Mouse (Mus musculus) cerebellum, postnatal 10 days (tissue): ENCODE measurements around the gene Rpp25.
A peak's percentile ranks its signal among the peaks of the same experiment; 100 is the strongest.

Experiments used
- DNase-seq, 2 experiments: peaks; one replicate each; pipeline ENCODE4 v3.0.0; 2021; ENCODE audit warnings: mixed read lengths in 2 of 2

Gene Rpp25

DNA sequence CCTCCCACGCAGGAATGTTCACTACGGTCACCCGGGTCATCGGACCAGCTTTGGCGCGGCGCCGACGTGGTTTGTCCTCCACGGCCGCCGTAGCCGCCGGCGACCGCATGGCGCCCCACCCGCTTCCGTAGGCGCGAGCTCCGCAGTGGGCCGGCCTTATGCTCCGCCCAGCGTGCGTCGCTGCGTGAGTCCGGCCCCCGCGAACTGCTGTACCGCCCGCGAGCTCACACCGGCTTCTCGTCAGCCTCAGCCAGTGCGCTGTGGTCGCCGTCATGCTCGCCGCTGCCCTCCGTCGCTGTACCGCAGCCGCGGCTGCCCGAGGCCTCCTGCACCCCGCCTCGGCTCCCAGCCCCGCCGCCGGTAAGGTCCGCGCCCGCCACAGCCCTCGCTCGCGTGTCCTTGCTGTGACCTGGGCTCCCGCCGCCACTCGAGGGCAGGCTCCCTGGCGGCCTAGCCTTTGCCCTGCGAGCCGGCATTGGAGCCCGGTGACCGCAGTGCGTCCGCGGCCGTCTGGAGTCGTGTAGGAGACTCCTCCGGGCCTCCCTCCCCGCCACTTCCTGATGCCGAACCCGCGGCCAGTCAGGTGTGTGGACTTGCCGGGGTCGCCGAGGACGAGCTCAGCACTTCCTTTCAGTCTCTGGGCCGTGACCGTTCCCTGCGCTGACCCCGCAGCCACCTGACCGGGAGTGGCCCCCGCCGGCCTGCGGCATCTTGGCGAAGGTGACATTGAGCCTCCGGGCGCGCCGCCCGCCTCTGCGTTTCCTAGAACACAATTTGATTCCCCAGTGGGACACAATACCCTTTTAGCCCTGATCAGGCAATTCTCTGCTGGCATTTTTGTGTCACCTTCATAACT is 17.5 kb downstream of the Rpp25 start, which contains the start of gene Cox5a:
Cox5a (plus strand) TSS at position 219 of the 856 bp plus-strand sequence.
- DNase-seq = peak; percentile 98

DNA sequence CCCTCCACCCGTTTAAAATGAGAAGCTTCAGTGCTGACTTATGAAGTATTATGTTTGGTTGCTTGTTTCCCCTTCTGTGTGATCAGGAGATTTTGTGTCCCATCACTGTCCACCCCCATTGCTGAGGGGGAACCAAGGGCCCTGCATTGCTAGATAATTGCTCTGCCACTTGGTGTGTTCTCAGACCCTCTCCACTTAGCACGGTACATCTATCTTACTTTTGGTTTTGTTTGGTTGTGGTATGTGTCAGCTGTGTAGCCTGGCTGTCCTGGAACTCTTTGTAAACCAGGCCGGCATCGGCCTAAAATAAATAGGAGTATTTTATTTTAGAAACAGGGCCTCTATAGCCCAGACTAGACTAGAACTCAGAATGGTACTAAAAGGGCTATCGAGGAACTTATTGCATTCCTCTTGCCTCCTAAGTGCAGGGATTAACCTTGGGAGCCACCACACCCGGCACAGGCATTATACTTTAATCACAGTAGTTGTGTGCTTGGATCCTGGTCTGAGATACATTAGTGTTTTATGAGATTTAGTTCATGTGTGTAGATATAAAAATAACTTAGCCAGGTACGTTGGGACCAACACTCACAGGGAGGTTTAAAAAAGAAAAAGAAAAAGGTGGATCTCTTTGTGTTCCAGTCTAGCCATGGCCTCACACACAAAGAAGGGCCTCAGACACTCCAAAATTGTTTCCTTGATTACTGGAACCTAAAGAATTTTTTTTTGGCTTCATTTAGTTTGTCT is 18.5 kb downstream of the Rpp25 start:
- DNase-seq = no peak

- DNase-seq = no peak
Measured at GRCm38 (mm10) chr9:57522861-57523246, 19.0 kb downstream of the Rpp25 start.

DNA sequence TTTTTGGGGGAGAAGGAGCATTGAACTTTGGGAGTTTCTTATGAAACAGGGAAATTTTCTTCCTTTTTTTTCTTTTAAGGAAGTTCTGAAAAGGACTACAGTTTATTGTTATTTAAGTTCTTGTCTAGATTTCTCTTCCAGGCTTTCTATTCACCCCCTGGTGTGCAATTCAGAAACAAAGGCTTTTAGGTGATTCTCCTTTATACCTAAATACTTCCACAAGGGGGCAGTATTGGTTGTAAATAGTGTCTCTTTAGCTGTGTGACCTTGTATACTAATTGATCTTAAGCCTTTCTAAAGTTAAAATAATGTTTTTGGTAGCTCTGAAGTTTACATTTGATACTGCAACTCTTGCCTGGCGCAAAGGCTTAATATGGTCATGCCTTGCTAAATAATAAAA is 19.9 kb downstream of the Rpp25 start:
- DNase-seq = peak in 1 of 2 experiments; percentile 83

DNA sequence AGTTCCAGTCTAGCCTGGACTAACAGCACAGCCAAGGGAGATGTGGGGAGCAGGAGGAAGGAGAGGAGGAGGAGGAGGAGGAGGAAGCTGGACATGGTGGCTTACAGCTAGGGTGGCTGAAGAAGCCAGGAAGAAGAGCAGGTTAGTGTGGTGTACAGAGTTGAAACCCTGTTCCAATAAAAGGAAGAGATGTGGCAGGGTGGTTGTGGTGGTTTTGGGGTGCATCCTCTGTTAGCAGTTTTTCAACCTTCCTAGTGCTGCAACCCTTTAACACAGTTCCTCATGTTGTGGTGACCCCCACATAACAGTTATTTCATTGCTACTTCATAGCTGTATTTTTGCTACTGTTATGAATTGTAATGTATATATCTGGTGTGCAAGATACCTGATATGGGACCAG is 20.6 kb downstream of the Rpp25 start:
- no peak for DNase-seq

DNA sequence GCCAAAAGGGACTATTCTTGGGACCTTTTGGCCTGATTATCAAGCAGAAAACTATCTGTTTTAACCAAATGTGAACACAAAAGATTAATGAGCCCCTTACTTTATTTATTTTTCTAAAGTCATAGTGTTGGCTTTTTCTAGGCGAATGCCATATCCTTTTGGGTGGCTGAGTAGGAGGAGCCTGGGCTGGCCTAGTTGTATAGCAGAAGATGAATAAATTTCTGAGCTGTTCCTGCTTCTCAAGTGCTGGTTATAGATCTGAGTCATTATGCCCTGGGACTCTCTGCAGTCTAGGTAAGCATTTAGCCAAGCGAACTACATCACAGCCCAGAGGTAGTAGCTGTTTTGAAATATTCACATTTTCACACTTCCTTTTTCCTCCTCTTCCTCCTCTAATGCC is 21.7 kb downstream of the Rpp25 start:
- DNase-seq = no peak

DNA sequence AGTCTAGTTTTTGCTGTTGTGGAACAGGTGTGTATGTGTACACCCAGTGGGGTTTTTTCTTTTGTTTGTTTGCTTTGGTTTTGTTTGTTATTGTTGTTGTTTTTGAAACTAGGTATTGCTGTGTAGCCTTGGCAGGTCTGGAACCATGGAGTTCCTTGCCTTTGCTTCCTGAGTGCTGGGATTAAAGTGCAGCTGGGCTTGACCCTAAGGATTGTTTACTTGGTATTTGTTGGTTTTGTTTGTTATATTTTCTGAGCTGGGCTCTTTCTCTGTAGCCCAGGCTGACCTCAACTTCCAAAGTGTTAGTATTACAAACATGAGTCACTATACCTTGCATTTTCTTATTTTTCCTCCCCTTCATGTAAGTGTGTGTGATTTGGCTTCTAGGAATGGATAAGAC is 22.6 kb downstream of the Rpp25 start:
- no peak for DNase-seq

GRCm38 (mm10) chr9:57531946-57532345 is 28.1 kb downstream of the Rpp25 start:
- DNase-seq = no peak

DNA sequence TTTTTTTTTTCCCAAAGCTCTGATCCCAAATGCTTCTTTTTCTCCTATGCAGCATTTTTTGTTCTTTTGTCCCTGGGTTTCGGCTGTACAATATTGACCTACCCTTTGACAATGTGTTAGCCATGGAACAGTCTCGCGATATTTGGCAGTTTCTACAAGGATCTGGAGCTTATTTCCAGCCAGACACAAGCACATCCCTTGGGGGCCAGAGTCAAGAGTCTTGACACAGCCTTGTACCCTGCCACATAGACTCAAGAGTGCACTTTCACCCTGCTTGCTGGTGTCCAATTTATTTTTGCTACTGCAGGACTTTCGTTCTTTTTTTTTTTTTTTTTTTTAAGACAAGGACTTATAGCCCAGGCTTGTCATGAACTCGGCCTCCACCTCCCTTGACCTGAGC is 32.5 kb downstream of the Rpp25 start:
- no peak for DNase-seq

DNA sequence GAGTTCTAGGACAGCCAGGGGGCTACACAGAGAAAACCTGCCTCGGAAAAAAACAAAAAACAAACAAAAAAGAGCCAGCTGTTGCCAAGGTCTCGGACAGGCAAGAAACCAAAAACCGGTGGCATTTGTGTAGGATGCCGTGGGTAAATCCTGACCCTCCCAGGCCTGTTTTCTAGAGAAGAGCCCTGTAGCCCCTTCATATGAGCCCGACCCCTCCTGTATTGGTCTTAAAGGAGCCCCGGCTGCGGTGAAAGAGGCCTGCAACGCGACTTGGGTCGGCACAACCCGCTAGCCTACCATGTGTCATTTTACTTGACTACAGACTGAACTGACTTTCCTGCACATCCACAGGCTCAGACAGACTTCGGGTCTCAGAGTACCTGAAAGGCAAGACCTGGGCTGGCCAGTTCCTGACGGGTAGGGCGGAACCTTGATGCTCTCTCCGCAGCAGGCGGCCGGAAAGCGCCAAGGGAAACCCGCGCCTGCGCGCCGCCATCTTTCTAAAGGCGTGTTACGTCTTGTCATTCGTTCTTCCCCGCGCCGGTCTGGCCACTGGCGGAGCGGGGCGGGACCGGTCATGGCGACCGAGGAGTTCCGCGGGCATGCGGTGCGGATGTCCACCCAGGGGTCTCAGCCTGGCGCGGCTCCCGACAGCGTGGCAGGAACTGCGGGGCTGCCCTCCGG is 33.4 kb downstream of the Rpp25 start, which contains the start of gene Fam219b:
Fam219b (plus strand) TSS at position 485 of the 684 bp plus-strand sequence.
- DNase-seq = peak; percentile 96 to 97

DNA sequence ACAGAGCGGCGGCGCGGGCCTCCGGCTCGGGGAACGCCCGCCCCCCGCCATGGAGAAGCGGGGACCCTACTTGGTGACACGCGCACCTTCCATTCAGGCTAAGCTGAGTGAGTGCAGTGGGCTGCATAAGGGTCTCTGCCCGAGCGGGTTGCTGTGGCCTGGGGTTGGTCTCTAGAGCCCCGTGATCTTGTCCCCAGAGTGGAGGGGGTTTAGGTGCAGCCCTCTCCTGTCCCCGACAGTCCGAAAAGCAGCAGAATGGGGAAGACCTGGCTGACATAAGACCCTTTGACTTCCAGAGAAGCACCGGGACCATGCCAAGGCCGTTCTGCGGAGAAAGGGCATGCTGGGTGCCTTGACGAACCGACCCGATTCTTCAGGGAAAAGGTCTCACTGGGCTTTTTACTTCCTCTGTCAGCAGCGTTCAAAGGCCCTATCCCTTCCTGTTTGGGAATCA is 33.9 kb downstream of the Rpp25 start:
- DNase-seq = no peak

DNA sequence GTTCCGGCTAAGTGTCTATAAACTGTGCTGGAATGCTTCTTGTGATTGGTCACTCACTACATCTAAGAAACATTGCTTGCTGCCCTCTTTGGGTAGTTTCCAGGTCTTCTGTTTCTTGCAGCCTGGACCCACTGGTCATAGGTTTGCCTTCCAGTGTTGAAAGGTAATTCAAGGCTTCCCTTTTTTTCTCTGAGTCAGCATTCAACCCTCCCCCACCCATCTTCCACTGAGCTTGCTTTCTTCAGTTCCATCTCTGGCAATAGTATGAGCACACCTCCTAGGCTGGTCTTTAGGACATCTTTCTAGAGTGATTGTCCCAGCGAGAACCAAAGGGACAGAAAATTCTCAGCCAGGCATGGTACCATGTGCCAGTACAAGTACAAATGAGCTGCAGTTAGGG is 35.7 kb downstream of the Rpp25 start:
- DNase-seq = no peak

GRCm38 (mm10) chr9:57541312-57541711 is 37.5 kb downstream of the Rpp25 start:
- peak; percentile 78 to 84 for DNase-seq

- DNase-seq = no peak
Measured at GRCm38 (mm10) chr9:57543951-57544350, 40.1 kb downstream of the Rpp25 start.

DNA sequence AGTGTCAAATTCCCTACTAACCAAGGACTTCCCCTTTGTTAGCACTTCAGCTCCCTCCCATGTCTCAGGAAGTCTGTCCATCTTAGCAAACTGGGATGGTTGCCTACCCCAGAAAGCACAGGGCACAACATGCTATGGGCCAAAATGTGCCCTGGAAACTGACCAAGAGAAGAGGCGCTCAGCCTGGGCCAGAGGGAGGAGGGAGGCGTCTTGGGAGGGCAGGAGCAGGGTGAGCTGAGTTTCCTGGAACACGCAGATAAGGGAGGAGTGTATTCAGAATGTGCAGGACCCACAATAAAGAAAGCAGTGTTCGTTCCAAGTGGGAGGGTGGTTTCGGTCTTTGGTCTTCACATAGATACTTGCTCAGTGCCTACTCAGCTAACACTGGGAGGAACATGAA is 43.5 kb downstream of the Rpp25 start:
- DNase-seq = peak; percentile 66 to 72

- DNase-seq = no peak
Measured at GRCm38 (mm10) chr9:57547869-57548268, 44.0 kb downstream of the Rpp25 start.

GRCm38 (mm10) chr9:57549186-57549585 is 45.4 kb downstream of the Rpp25 start:
- peak; percentile 91 to 93 for DNase-seq

DNA sequence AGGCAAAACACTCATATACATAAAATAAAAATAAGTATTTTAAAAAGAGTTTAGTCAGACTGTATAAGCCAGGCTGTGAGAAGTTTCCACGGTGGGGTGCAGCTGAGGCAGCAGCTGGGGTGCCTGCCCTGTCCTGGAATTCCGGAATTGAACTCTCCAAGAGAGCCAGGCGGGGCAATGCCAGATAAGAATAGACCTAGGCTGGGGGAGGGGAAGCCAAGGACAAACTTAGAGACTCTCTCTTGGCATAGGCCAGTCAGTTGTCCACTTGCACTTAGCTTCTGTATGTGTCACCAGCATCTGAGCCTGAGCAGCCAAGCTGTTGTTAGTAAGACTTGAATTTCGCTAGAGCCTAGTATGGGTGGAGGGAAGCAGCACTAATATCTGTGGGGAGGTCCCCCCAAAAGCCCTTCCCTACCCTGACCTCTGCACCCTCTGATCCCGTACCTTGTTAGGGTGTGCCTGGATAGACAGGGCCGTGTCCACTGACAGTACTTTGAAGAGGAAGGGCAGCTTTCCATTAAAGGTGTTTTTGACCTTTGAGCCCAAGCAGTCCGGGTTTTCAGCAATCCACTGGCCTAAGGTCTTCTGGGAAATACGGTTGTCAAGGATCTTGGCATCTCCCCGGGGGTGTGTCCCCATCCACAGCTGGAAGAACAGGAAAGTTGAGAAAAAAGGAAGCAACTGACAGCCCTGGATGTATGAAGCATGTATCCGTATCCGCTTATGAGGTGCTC is 46.5 kb downstream of the Rpp25 start:
- DNase-seq = no peak

DNA sequence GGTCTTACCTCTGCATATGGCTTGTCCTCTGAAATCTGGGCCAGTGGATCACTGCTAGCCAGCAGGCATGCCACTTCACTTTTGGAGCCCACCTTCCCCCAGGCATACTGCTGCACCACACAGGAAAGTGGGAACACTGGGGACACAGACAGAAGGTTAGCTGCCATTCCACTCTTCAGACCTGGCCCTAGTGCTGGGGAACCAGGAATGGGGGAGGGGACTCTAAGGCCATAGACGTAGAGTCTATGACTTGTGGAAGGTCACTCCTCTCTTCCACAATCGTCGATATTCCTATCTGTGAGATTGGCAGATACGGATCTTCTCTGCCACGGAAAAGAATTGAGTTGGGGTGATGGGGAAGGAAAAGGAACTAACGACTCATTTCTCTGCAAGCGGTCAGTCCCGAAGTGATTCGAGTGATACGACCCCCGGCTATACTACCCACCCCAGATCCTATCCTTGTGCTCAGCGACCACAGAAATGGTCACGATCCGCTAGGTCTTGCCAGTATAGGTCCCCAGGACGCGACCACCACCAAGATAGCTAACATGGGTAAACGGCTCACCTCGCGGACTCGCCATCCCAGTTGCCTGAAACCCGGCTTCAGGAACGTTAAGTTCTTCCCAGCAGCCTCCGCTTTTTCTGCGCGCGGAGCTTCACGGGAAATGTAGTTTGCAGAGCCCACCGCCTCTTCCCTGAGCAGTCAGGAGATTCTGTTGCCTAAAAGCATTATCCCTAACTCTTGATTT is 48.5 kb downstream of the Rpp25 start, which contains the start of gene Mpi:
Mpi (minus strand) TSS at position 625 of the 749 bp plus-strand sequence.
- DNase-seq = peak; percentile 85 to 88

- no peak for DNase-seq
Measured at GRCm38 (mm10) chr9:57553119-57553518, 49.3 kb downstream of the Rpp25 start.

DNA sequence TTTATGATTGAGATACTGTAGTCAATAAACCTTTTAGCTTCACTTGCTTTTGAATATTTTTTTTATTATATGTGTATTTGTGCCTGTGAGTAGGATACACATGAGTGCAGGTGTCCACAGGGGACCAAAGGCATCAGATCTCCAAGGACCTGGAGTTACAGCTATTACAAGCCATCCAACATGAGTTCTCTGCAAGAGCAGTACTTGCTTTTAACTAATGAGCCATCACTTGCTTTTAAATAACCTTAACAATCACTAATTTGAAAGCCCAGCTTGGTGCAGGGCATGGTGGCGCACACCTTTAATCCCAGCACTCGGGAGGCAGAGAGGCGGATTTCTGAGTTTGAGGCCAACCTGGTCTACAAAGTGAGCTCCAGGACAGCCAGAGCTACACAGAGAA is 50.9 kb downstream of the Rpp25 start:
- no peak for DNase-seq
